Mouse (Mus musculus) CD4-positive, CD25-positive, alpha-beta regulatory T cell, adult 2 months (primary cell): ENCODE data around the gene Pdc.
"Not testable (repeated sequence)": the region's sequence is repeated elsewhere in the genome, so short reads cannot be mapped to it uniquely, and the experiment has no call there.

ENCODE experiments used
- DNase-seq: peaks from one replicate; pipeline ENCODE4 v3.0.0-alpha.2; 2012; ENCODE audit warnings: low read depth, low spot score

The Pdc gene

GRCm38 (mm10) chr1:150319205-150319604 lies at the start of gene Pdc:
Gene Pdc (plus strand): TSS chr1:150319417.
- no peak for DNase-seq

- DNase-seq: not testable (repeated sequence)
Observed at GRCm38 (mm10) chr1:150294051-150294450, 25.2 kb upstream of the Pdc start.

- peak; percentile 31 for DNase-seq
Observed at GRCm38 (mm10) chr1:150307599-150307998, 11.6 kb upstream of the Pdc start.

GRCm38 (mm10) chr1:150335111-150335510 lies 15.9 kb downstream of the Pdc start:
- DNase-seq: no peak

- DNase-seq: no peak
Observed at GRCm38 (mm10) chr1:150360864-150361263, 41.6 kb downstream of the Pdc start.

GRCm38 (mm10) chr1:150372895-150373294 lies 53.7 kb downstream of the Pdc start:
- peak; percentile 19 for DNase-seq

GRCm38 (mm10) chr1:150374247-150374646 lies 55.0 kb downstream of the Pdc start:
- DNase-seq: no peak
